In the genomic region with DNA sequence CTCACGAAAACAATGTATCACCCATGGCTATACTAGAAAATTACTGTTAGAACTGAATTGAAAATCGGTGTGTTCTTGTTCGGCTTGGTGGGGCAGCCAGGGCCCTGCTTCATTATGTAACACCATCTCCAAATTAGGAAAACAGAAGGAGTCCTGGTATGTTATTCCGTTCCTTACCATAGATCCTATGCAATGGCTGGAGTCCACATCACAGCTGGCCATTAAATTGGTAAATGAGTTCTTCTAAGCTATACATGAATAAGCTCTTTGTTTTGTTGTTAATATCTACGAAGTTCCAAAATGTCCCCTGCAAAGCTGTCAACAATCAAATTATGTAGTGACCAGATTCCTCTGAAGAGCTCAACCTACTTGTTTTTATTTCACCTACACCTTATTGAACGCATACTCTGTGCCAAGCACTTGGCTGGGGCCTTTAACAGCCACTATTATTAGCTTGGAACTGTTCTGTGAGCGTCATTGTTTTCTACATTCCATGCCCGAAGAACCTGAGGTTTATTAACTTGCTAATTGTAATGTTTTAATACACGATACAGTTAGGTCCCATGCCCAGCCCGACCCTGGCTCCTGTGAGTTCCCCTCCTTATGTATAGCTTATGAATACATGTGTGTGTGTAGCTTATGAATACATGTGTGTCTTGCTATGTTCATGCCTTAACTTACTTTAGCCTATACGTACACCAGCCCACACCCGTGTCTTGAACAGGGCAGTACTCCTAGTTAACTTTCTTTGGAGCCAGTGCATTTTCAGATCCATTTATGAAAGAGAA, we compare ENCODE assay signal across 10 mouse cellular contexts.
"Had no signal": no experiment of that assay in that cellular context is flagged by ENCODE, and none has a peak within 500 bp of the region (broad histone marks: within the 10 kb centered on the region; RNA-seq: fewer than 3 reads in every experiment).

No protein-coding gene starts in this region.

- H3K36me3 ChIP-seq: liver, embryonic 12.5 days; lung, embryonic 15.5 days; midbrain, embryonic 13.5 days had no signal

- H3K4me3 ChIP-seq: liver, embryonic 12.5 days; lung, embryonic 15.5 days; megakaryocyte, embryonic 14.5 days; midbrain, embryonic 13.5 days had no signal

- DNase-seq: left cerebral cortex, postnatal 4 days; lung, postnatal 14 days; thymus, postnatal 14 days had no signal

- H3K4me2 ChIP-seq: liver, embryonic 12.5 days; lung, embryonic 15.5 days; midbrain, embryonic 13.5 days had no signal

- H3K9me3 ChIP-seq: liver, embryonic 12.5 days; lung, embryonic 15.5 days; megakaryocyte, embryonic 14.5 days; midbrain, embryonic 13.5 days had no signal

- H3K4me1 ChIP-seq: liver, embryonic 12.5 days; lung, embryonic 15.5 days had no signal

- ATAC-seq: intestine, embryonic 16.5 days; liver, embryonic 12.5 days; midbrain, embryonic 13.5 days had no signal

- H3K27ac ChIP-seq: liver, embryonic 12.5 days; lung, embryonic 15.5 days; macrophage; midbrain, embryonic 13.5 days; stomach, postnatal 0 days had no signal

- H3K27me3 ChIP-seq: liver, embryonic 12.5 days; lung, embryonic 15.5 days; midbrain, embryonic 13.5 days had no signal

- H3K9ac ChIP-seq: liver, embryonic 12.5 days; lung, embryonic 15.5 days; midbrain, embryonic 13.5 days had no signal
